7 mouse cellular contexts compared by ENCODE assay signal in genomic region chr3:38220934-38221833, GRCm38 (mm10).
DNase-seq lines count a peak whose midpoint lies in the region; ATAC-seq lines count a peak whose summit lies in the region.

No protein-coding gene starts in this region.

- no peak overlapping the region for H3K27ac ChIP-seq in hindbrain, embryonic 14.5 days
- H3K27ac ChIP-seq in neural tube, embryonic 12.5 days: no peak overlapping the region

- no peak overlapping the region for H3K4me3 ChIP-seq in hindbrain, embryonic 14.5 days (replicated peaks; ENCODE audit: low read length)
- no peak overlapping the region for H3K4me3 ChIP-seq in neural tube, embryonic 12.5 days

- DNase-seq in right cerebral cortex, adult 2 months (ENCODE audit: low spot score in 2 of 2): peak; percentile 56 to 65
- no peak for DNase-seq in right cerebral cortex, postnatal 14 days
- DNase-seq in R1 (ENCODE audit: low read depth, low spot score): peak; percentile 56
- DNase-seq in embryo, embryonic 11 days: peak; percentile 78
- peak; percentile 86 for DNase-seq in hindbrain, embryonic 14.5 days (ENCODE audit: low spot score)
- DNase-seq in left cerebral cortex, postnatal 25 days (ENCODE audit: low spot score in 2 of 2): peak; percentile 72 to 75

- WGBS in hindbrain, embryonic 14.5 days: 56% methylated on average over 11 of the region's 11 CpGs
- 47% methylated on average over 11 of the region's 11 CpGs for WGBS in neural tube, embryonic 12.5 days

- H3K4me1 ChIP-seq in hindbrain, embryonic 14.5 days (replicated peaks; ENCODE audit: control insufficient read depth, insufficient read depth, low read length): no peaks in the 10 kb centered on the region
- no peaks in the 10 kb centered on the region for H3K4me1 ChIP-seq in neural tube, embryonic 12.5 days

- no peak overlapping the region for H3K9ac ChIP-seq in hindbrain, embryonic 14.5 days
- no peak overlapping the region for H3K9ac ChIP-seq in neural tube, embryonic 12.5 days

- ATAC-seq in hindbrain, embryonic 14.5 days (ENCODE audit: low FRiP score): no peak
- ATAC-seq in neural tube, embryonic 12.5 days (ENCODE audit: low FRiP score, low read depth): peak; percentile 53; the same call in 1 of the 2 replicates

- intact Hi-C loops in left cerebral cortex, postnatal 25 days (cut with DNase I): loop anchor here (5.0 kb wide), 2 partner anchors 589 to 749 kb away; no protein-coding TSS in a partner anchor

- H3K9me3 ChIP-seq in hindbrain, embryonic 14.5 days (ENCODE audit: control insufficient read depth, low read length): no peaks in the 10 kb centered on the region
- H3K9me3 ChIP-seq in neural tube, embryonic 12.5 days: no peaks in the 10 kb centered on the region

- no peak overlapping the region for H3K4me2 ChIP-seq in hindbrain, embryonic 14.5 days (replicated peaks)
- no peak overlapping the region for H3K4me2 ChIP-seq in neural tube, embryonic 12.5 days (replicated peaks)

- no peaks in the 10 kb centered on the region for H3K27me3 ChIP-seq in hindbrain, embryonic 14.5 days (ENCODE audit: control insufficient read depth, insufficient read depth, low read length)
- no peaks in the 10 kb centered on the region for H3K27me3 ChIP-seq in neural tube, embryonic 12.5 days (replicated peaks)

- no peaks in the 10 kb centered on the region for H3K36me3 ChIP-seq in hindbrain, embryonic 14.5 days (replicated peaks; ENCODE audit: control insufficient read depth, insufficient read depth)
- no peaks in the 10 kb centered on the region for H3K36me3 ChIP-seq in neural tube, embryonic 12.5 days
